10 mouse cellular contexts compared by ENCODE assay signal in genomic region chr17:56032831-56033230, GRCm38 (mm10). TPM values are rescaled to one million over a fixed set of nuclear protein-coding genes. Genes with fewer than 3 reads are reported as not detected.
A peak's percentile ranks its signal among the peaks of the same experiment; 100 is the strongest.
DNase-seq lines count a peak whose midpoint lies in the region; ATAC-seq and TF ChIP-seq lines count a peak whose summit lies in the region.
"Had no signal": no experiment of that assay in that cellular context is flagged by ENCODE, and none has a peak within 500 bp of the region (broad histone marks: within the 10 kb centered on the region; RNA-seq: fewer than 3 reads in every experiment).

No protein-coding gene starts in this region.

- no peaks in the 10 kb centered on the region for H3K9me3 ChIP-seq in embryonic facial prominence, embryonic 13.5 days
- H3K9me3 ChIP-seq in embryonic facial prominence, embryonic 10.5 days, result no peaks in the 10 kb centered on the region
- no peaks in the 10 kb centered on the region for H3K9me3 ChIP-seq in lung, embryonic 16.5 days (ENCODE audit: control insufficient read depth, low read length)
- no peaks in the 10 kb centered on the region for H3K9me3 ChIP-seq in intestine, postnatal 0 days (ENCODE audit: control insufficient read depth)
- H3K9me3 ChIP-seq in stomach, postnatal 0 days (ENCODE audit: control insufficient read depth, low read length), result no peaks in the 10 kb centered on the region
- H3K9me3 ChIP-seq: lung, embryonic 15.5 days had no signal

- 0 out of 2 replicates have a peak overlapping the region, but pooled peaks have one; percentile 28 for H3K9ac ChIP-seq in embryonic facial prominence, embryonic 13.5 days
- 0 out of 2 replicates have a peak overlapping the region, but pooled peaks have one; percentile 6 for H3K9ac ChIP-seq in lung, embryonic 16.5 days (ENCODE audit: low read length)
- H3K9ac ChIP-seq in intestine, postnatal 0 days (ENCODE audit: low read depth, low read length), result no peak overlapping the region
- peak overlapping the region; percentile 27; the same call in 1 of the 2 replicates for H3K9ac ChIP-seq in stomach, postnatal 0 days (ENCODE audit: low read length)
- H3K9ac ChIP-seq: lung, embryonic 15.5 days had no signal

- TF ChIP-seq CTCF in lung, adult 2 months (IDR thresholded peaks at IDR 0.05; ENCODE audit: insufficient read depth, low read length), result no peak
- no peak for TF ChIP-seq CTCF in intestine, postnatal 0 days (IDR thresholded peaks at IDR 0.05; ENCODE audit: low read depth)
- no peak for TF ChIP-seq CTCF in stomach, postnatal 0 days (IDR thresholded peaks at IDR 0.05; ENCODE audit: low read depth)

- 0 out of 2 replicates have a peak overlapping the region, but pooled peaks have one; percentile 11 for H3K27ac ChIP-seq in embryonic facial prominence, embryonic 13.5 days
- H3K27ac ChIP-seq in embryonic facial prominence, embryonic 10.5 days (replicated peaks), result no peak overlapping the region
- no peak overlapping the region for H3K27ac ChIP-seq in lung, embryonic 16.5 days (ENCODE audit: low read length)
- H3K27ac ChIP-seq in intestine, postnatal 0 days (ENCODE audit: low read depth, low read length), result peak overlapping the region; percentile 87
- peak overlapping the region; percentile 63 for H3K27ac ChIP-seq in stomach, postnatal 0 days (replicated peaks)
- H3K27ac ChIP-seq: lung, embryonic 15.5 days had no signal

- peaks cover 36% of the 10 kb centered on the region for H3K4me1 ChIP-seq in embryonic facial prominence, embryonic 13.5 days
- H3K4me1 ChIP-seq in embryonic facial prominence, embryonic 10.5 days, result peaks cover 33% of the 10 kb centered on the region
- H3K4me1 ChIP-seq in lung, embryonic 16.5 days (replicated peaks; ENCODE audit: control insufficient read depth, insufficient read depth, low read length), result peaks cover 23% of the 10 kb centered on the region
- H3K4me1 ChIP-seq in lung, adult 2 months (ENCODE audit: control insufficient read depth, insufficient read depth, low read length), result peaks cover 18% of the 10 kb centered on the region
- H3K4me1 ChIP-seq in intestine, postnatal 0 days (replicated peaks; ENCODE audit: control insufficient read depth, insufficient read depth, low read length), result peaks cover 10% of the 10 kb centered on the region
- peaks cover 8% of the 10 kb centered on the region for H3K4me1 ChIP-seq in stomach, postnatal 0 days (replicated peaks; ENCODE audit: control insufficient read depth, insufficient read depth)

- H3K36me3 ChIP-seq in embryonic facial prominence, embryonic 13.5 days, result peaks cover 56% of the 10 kb centered on the region
- peaks cover 71% of the 10 kb centered on the region for H3K36me3 ChIP-seq in embryonic facial prominence, embryonic 10.5 days (replicated peaks)
- H3K36me3 ChIP-seq in lung, embryonic 16.5 days (ENCODE audit: control insufficient read depth, insufficient read depth, low read length), result peaks cover 2% of the 10 kb centered on the region; the same call in 1 of the 2 replicates
- H3K36me3 ChIP-seq in intestine, postnatal 0 days (ENCODE audit: control insufficient read depth, insufficient read depth), result peaks cover 15% of the 10 kb centered on the region; the same call in 1 of the 2 replicates
- peaks cover 2% of the 10 kb centered on the region; the same call in 1 of the 2 replicates for H3K36me3 ChIP-seq in stomach, postnatal 0 days (ENCODE audit: control insufficient read depth, insufficient read depth, low read length)

- DNase-seq in embryonic facial prominence, embryonic 10.5 days (ENCODE audit: low spot score), result no peak
- no peak for DNase-seq in lung, adult 2 months
- DNase-seq in stomach, postnatal 0 days (ENCODE audit: low spot score), result no peak
- no peak for DNase-seq in urinary bladder, postnatal 36 days (ENCODE audit: low spot score in 2 of 2)
- DNase-seq in lung, postnatal 10 days, result no peak
- DNase-seq: adrenal gland, postnatal 25 days had no signal

- H3K27me3 ChIP-seq in embryonic facial prominence, embryonic 13.5 days, result no peaks in the 10 kb centered on the region
- no peaks in the 10 kb centered on the region for H3K27me3 ChIP-seq in embryonic facial prominence, embryonic 10.5 days (replicated peaks; ENCODE audit: low read depth, poor library complexity, severe bottlenecking)
- no peaks in the 10 kb centered on the region for H3K27me3 ChIP-seq in lung, embryonic 16.5 days (ENCODE audit: control insufficient read depth, insufficient read depth, low read depth, low read length)
- H3K27me3 ChIP-seq in intestine, postnatal 0 days (replicated peaks; ENCODE audit: control insufficient read depth, insufficient read depth, low read length), result no peaks in the 10 kb centered on the region
- H3K27me3 ChIP-seq in stomach, postnatal 0 days (ENCODE audit: control insufficient read depth, insufficient read depth, low read length), result no peaks in the 10 kb centered on the region
- H3K27me3 ChIP-seq: lung, embryonic 15.5 days had no signal

- 71% methylated on average over 7 of the region's 7 CpGs for WGBS in embryonic facial prominence, embryonic 13.5 days
- 81% methylated on average over 7 of the region's 7 CpGs for WGBS in embryonic facial prominence, embryonic 10.5 days
- WGBS in lung, embryonic 16.5 days, result 61% methylated on average over 7 of the region's 7 CpGs
- WGBS in lung, adult 2 months, result 45% methylated on average over 7 of the region's 7 CpGs
- WGBS in intestine, postnatal 0 days, result 62% methylated on average over 7 of the region's 7 CpGs
- 63% methylated on average over 7 of the region's 7 CpGs for WGBS in stomach, postnatal 0 days

- 0 out of 2 replicates have a peak overlapping the region, but pooled peaks have one; percentile 7 for H3K4me2 ChIP-seq in embryonic facial prominence, embryonic 13.5 days
- H3K4me2 ChIP-seq in lung, embryonic 16.5 days (ENCODE audit: low read depth, low read length), result no peak overlapping the region
- peak overlapping the region; percentile 35; the same call in 1 of the 2 replicates for H3K4me2 ChIP-seq in intestine, postnatal 0 days (replicated peaks; ENCODE audit: low read depth)
- H3K4me2 ChIP-seq in stomach, postnatal 0 days (replicated peaks; ENCODE audit: low read depth), result peak overlapping the region; percentile 12; the same call in 1 of the 2 replicates
- H3K4me2 ChIP-seq: lung, embryonic 15.5 days had no signal

- H3K4me3 ChIP-seq in embryonic facial prominence, embryonic 13.5 days, result no peak overlapping the region
- no peak overlapping the region for H3K4me3 ChIP-seq in embryonic facial prominence, embryonic 10.5 days
- no peak overlapping the region for H3K4me3 ChIP-seq in lung, embryonic 16.5 days (ENCODE audit: low read length)
- H3K4me3 ChIP-seq in lung, adult 2 months (replicated peaks; ENCODE audit: extremely low read depth, low read depth, low read length), result no peak overlapping the region
- no peak overlapping the region for H3K4me3 ChIP-seq in intestine, postnatal 0 days (ENCODE audit: low read depth, low read length)
- no peak overlapping the region for H3K4me3 ChIP-seq in stomach, postnatal 0 days (ENCODE audit: low read depth, low read length)
- H3K4me3 ChIP-seq: lung, embryonic 15.5 days had no signal

- no peak for TF ChIP-seq POLR2A in lung, adult 2 months (IDR thresholded peaks at IDR 0.05; ENCODE audit: borderline replicate concordance, extremely low read depth, low read depth, low read length)

- ATAC-seq in embryonic facial prominence, embryonic 13.5 days (ENCODE audit: insufficient number of reproducible peaks, insufficient read depth, low FRiP score, low TSS enrichment, low read depth), result no peak
- no peak for ATAC-seq in lung, embryonic 16.5 days (ENCODE audit: low read depth)
- no peak for ATAC-seq in intestine, postnatal 0 days
- ATAC-seq in stomach, postnatal 0 days (ENCODE audit: low FRiP score, low TSS enrichment), result no peak

- no peak for TF ChIP-seq EP300 in stomach, postnatal 0 days (optimal IDR thresholded peaks at IDR 0.05)

RNA-seq across cellular contexts. Expression of gene Sh3gl1, which starts 3.6 kb away (rescaled TPM):
- polyA plus RNA-seq in embryonic facial prominence, embryonic 13.5 days (2015; fragmentation: Nextera tagmentation; extraction: Ambion mirVana), result 175 and 185 TPM in 2 replicates
- 170 and 173 TPM in 2 replicates for polyA plus RNA-seq in embryonic facial prominence, embryonic 10.5 days (2016; fragmentation: Nextera tagmentation; extraction: Ambion mirVana)
- polyA plus RNA-seq in lung, embryonic 16.5 days (2015; fragmentation: Nextera tagmentation; extraction: Ambion mirVana), result 158 and 166 TPM in 2 replicates
- 72.8 and 74.1 TPM in 2 replicates for polyA plus RNA-seq in lung, adult 2 months (2012; rRNA removed)
- polyA plus RNA-seq in intestine, postnatal 0 days (2015; fragmentation: Nextera tagmentation; extraction: Ambion mirVana), result 92.3 and 97.0 TPM in 2 replicates
- polyA plus RNA-seq in stomach, postnatal 0 days (2015; fragmentation: Nextera tagmentation; extraction: Ambion mirVana), result 100 and 101 TPM in 2 replicates

RNA-seq across cellular contexts. Expression of gene Chaf1a, which starts 7.4 kb away (rescaled TPM):
- polyA plus RNA-seq in embryonic facial prominence, embryonic 13.5 days (2015; fragmentation: Nextera tagmentation; extraction: Ambion mirVana), result 25.8 and 34.8 TPM in 2 replicates
- 50.7 and 52.3 TPM in 2 replicates for polyA plus RNA-seq in embryonic facial prominence, embryonic 10.5 days (2016; fragmentation: Nextera tagmentation; extraction: Ambion mirVana)
- 23.8 and 24.0 TPM in 2 replicates for polyA plus RNA-seq in lung, embryonic 16.5 days (2015; fragmentation: Nextera tagmentation; extraction: Ambion mirVana)
- polyA plus RNA-seq in lung, adult 2 months (2012; rRNA removed), result 1.6 and 2.3 TPM in 2 replicates
- polyA plus RNA-seq in intestine, postnatal 0 days (2015; fragmentation: Nextera tagmentation; extraction: Ambion mirVana), result 4.8 and 5.2 TPM in 2 replicates
- 4.5 and 5.0 TPM in 2 replicates for polyA plus RNA-seq in stomach, postnatal 0 days (2015; fragmentation: Nextera tagmentation; extraction: Ambion mirVana)

RNA-seq across cellular contexts. Expression of gene Mpnd, which starts 27.3 kb away (rescaled TPM):
- 132 and 134 TPM in 2 replicates for polyA plus RNA-seq in embryonic facial prominence, embryonic 13.5 days (2015; fragmentation: Nextera tagmentation; extraction: Ambion mirVana)
- 126 and 135 TPM in 2 replicates for polyA plus RNA-seq in embryonic facial prominence, embryonic 10.5 days (2016; fragmentation: Nextera tagmentation; extraction: Ambion mirVana)
- polyA plus RNA-seq in lung, embryonic 16.5 days (2015; fragmentation: Nextera tagmentation; extraction: Ambion mirVana), result 80.1 and 86.2 TPM in 2 replicates
- polyA plus RNA-seq in lung, adult 2 months (2012; rRNA removed), result 99.7 and 103 TPM in 2 replicates
- polyA plus RNA-seq in intestine, postnatal 0 days (2015; fragmentation: Nextera tagmentation; extraction: Ambion mirVana), result 41.4 and 43.0 TPM in 2 replicates
- 28.9 and 34.9 TPM in 2 replicates for polyA plus RNA-seq in stomach, postnatal 0 days (2015; fragmentation: Nextera tagmentation; extraction: Ambion mirVana)

RNA-seq across cellular contexts. Expression of gene Stap2, which starts 27.4 kb away (rescaled TPM):
- polyA plus RNA-seq in embryonic facial prominence, embryonic 13.5 days (2015; fragmentation: Nextera tagmentation; extraction: Ambion mirVana), result 10.2 TPM in 2 replicates
- polyA plus RNA-seq in embryonic facial prominence, embryonic 10.5 days (2016; fragmentation: Nextera tagmentation; extraction: Ambion mirVana), result 8.2 and 8.8 TPM in 2 replicates
- polyA plus RNA-seq in lung, embryonic 16.5 days (2015; fragmentation: Nextera tagmentation; extraction: Ambion mirVana), result 25.4 and 27.9 TPM in 2 replicates
- polyA plus RNA-seq in lung, adult 2 months (2012; rRNA removed), result 53.4 and 60.4 TPM in 2 replicates
- 82.8 and 84.5 TPM in 2 replicates for polyA plus RNA-seq in intestine, postnatal 0 days (2015; fragmentation: Nextera tagmentation; extraction: Ambion mirVana)
- polyA plus RNA-seq in stomach, postnatal 0 days (2015; fragmentation: Nextera tagmentation; extraction: Ambion mirVana), result 44.2 and 50.6 TPM in 2 replicates

RNA-seq across cellular contexts. Expression of gene Ubxn6, which starts 42.0 kb away (rescaled TPM):
- polyA plus RNA-seq in embryonic facial prominence, embryonic 13.5 days (2015; fragmentation: Nextera tagmentation; extraction: Ambion mirVana), result 47.6 and 51.2 TPM in 2 replicates
- polyA plus RNA-seq in embryonic facial prominence, embryonic 10.5 days (2016; fragmentation: Nextera tagmentation; extraction: Ambion mirVana), result 35.0 and 36.8 TPM in 2 replicates
- polyA plus RNA-seq in lung, embryonic 16.5 days (2015; fragmentation: Nextera tagmentation; extraction: Ambion mirVana), result 38.8 and 41.6 TPM in 2 replicates
- polyA plus RNA-seq in lung, adult 2 months (2012; rRNA removed), result 59.3 and 69.3 TPM in 2 replicates
- 42.5 and 47.7 TPM in 2 replicates for polyA plus RNA-seq in intestine, postnatal 0 days (2015; fragmentation: Nextera tagmentation; extraction: Ambion mirVana)
- polyA plus RNA-seq in stomach, postnatal 0 days (2015; fragmentation: Nextera tagmentation; extraction: Ambion mirVana), result 43.0 and 45.1 TPM in 2 replicates

Comparison
In these comparisons a context has a peak if more than half of its experiments do, and no peak if none do; other contexts are left out.
1. H3K27ac ChIP-seq: peak in embryonic facial prominence, embryonic 13.5 days (single experiment), intestine, postnatal 0 days (single experiment) and stomach, postnatal 0 days (single experiment); none in embryonic facial prominence, embryonic 10.5 days (single experiment) and lung, embryonic 16.5 days (single experiment).